Mouse (Mus musculus) thymus, adult 2 months (tissue): ENCODE measurements around the gene Orm3.

Source experiments
- CTCF ChIP-seq: fragments of 200-500 bp; IDR thresholded peaks from 2 replicates; pipeline ENCODE4 v1.5.1; 2012; ENCODE audit warnings: mild to moderate bottlenecking, control low read depth, low read length, moderate library complexity, borderline replicate concordance; ENCODE audit not compliant: control insufficient read depth, poor library complexity, insufficient read depth; ENCODE audit errors: extremely low read depth
- POLR2A ChIP-seq: fragments of 200-500 bp; IDR thresholded peaks from 2 replicates; pipeline ENCODE4 v1.6.1; 2012; ENCODE audit warnings: mild to moderate bottlenecking, low read length, control low read depth, moderate library complexity; ENCODE audit not compliant: control insufficient read depth, poor library complexity, insufficient read depth; ENCODE audit errors: extremely low read depth

DNA sequence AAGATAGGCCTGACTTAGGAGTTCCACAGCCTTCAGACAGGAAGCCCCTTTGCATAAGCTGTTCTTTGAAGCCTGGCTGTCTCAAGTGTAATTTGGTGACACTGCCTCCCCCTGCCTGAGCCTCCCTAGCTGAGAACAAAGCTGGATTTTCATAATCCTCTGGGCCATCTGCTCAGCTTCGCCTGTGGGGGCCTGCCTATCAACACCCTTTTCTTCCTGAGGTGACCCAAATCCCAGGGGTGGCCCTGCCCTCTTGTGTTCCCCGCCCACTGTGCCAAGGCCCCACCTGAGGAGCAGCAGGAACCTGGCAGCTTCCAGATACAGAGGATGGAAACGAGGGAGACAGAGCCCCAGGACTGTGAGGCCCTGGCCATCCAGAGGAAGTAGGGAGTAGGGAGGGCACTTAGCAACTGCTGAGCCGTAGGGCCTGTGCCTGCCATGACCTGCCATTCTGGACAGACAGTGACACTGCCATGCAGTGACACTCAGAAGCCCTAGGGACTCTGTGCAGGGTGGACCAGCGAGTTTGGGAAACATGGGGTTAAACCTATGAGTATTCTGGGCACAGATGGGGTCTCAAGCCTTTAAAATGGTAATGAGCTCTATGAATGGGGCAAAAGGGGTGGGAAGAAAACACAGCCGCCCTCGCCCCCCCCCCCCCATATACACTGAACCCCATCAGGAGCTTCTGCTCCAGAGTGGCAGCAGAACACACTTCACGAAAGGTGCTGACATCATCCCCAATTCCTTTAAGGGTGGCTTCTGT is 33.3 kb downstream of the Orm3 start:
- TF ChIP-seq POLR2A = no peak
- no peak for TF ChIP-seq CTCF
